Mouse (Mus musculus): ENCODE measurements around the gene Krt14.
"Not testable (repeated sequence)": the region's sequence is repeated elsewhere in the genome, so short reads cannot be mapped to it uniquely, and the experiment has no call there.

The Krt14 gene

GRCm38 (mm10) chr11:100207498-100207897, at the start of gene Krt14:
Gene Krt14 (minus strand): TSS chr11:100207548.
- no peak for DNase-seq (ENCODE audit: low spot score)

GRCm38 (mm10) chr11:100255514-100255913, 48.2 kb upstream of the Krt14 start:
- DNase-seq (ENCODE audit: low spot score), result no peak

GRCm38 (mm10) chr11:100254360-100255090, 47.2 kb upstream of the Krt14 start:
- no peak for DNase-seq (ENCODE audit: low spot score)

GRCm38 (mm10) chr11:100248852-100249465, 41.6 kb upstream of the Krt14 start, which contains the start of gene Krt16:
Gene Krt16 (minus strand): TSS chr11:100248902.
- DNase-seq (ENCODE audit: low spot score), result no peak

GRCm38 (mm10) chr11:100246471-100246870, 39.1 kb upstream of the Krt14 start:
- not testable (repeated sequence) for DNase-seq (ENCODE audit: low spot score)

- not testable (repeated sequence) for DNase-seq (ENCODE audit: low spot score)
These were observed 32.9 kb upstream of the Krt14 start for GRCm38 (mm10) chr11:100240272-100240671.

- DNase-seq (ENCODE audit: low spot score), result no peak
These were observed 14.4 kb upstream of the Krt14 start for GRCm38 (mm10) chr11:100221741-100222140.

- no peak for DNase-seq (ENCODE audit: low spot score)
These were observed 12.0 kb upstream of the Krt14 start for GRCm38 (mm10) chr11:100219304-100219703.

GRCm38 (mm10) chr11:100208542-100208941, 1.2 kb upstream of the Krt14 start:
- no peak for DNase-seq (ENCODE audit: low spot score)

GRCm38 (mm10) chr11:100203448-100203847, 3.9 kb downstream of the Krt14 start:
- DNase-seq (ENCODE audit: low spot score), result peak; percentile 66

- no peak for DNase-seq (ENCODE audit: low spot score)
These were observed 4.4 kb downstream of the Krt14 start for GRCm38 (mm10) chr11:100202906-100203305.

- peak; percentile 31 for DNase-seq (ENCODE audit: low spot score)
These were observed 7.1 kb downstream of the Krt14 start for GRCm38 (mm10) chr11:100200104-100200820.

- DNase-seq (ENCODE audit: low spot score), result no peak
These were observed 8.7 kb downstream of the Krt14 start for GRCm38 (mm10) chr11:100198666-100199065.

- no peak for DNase-seq (ENCODE audit: low spot score)
These were observed 14.4 kb downstream of the Krt14 start, which contains the start of gene Krt9 for GRCm38 (mm10) chr11:100192992-100193391. Gene Krt9 (minus strand): TSS chr11:100193246.

- DNase-seq (ENCODE audit: low spot score), result no peak
These were observed 15.5 kb downstream of the Krt14 start for GRCm38 (mm10) chr11:100191820-100192219.

- DNase-seq (ENCODE audit: low spot score), result no peak
These were observed 20.6 kb downstream of the Krt14 start for GRCm38 (mm10) chr11:100186736-100187135.

GRCm38 (mm10) chr11:100181725-100182124, 25.6 kb downstream of the Krt14 start:
- DNase-seq (ENCODE audit: low spot score), result no peak

- DNase-seq (ENCODE audit: low spot score), result no peak
These were observed 28.1 kb downstream of the Krt14 start for GRCm38 (mm10) chr11:100179260-100179659.

GRCm38 (mm10) chr11:100178307-100178706, 29.0 kb downstream of the Krt14 start:
- DNase-seq (ENCODE audit: low spot score), result no peak

- no peak for DNase-seq (ENCODE audit: low spot score)
These were observed 30.6 kb downstream of the Krt14 start for GRCm38 (mm10) chr11:100176791-100177190.

- peak; percentile 86 for DNase-seq (ENCODE audit: low spot score)
These were observed 38.3 kb downstream of the Krt14 start for GRCm38 (mm10) chr11:100168765-100169762.
